Comparison of ENCODE assay signal across 10 mouse cellular contexts in genomic region chr7:46422764-46423412, GRCm38 (mm10). TPM values are rescaled to one million over a fixed set of nuclear protein-coding genes. Genes with fewer than 3 reads are reported as not detected.
DNase-seq lines count a peak whose midpoint lies in the region; ATAC-seq and TF ChIP-seq lines count a peak whose summit lies in the region.
"Had no signal": no experiment of that assay in that cellular context is flagged by ENCODE, and none has a peak within 500 bp of the region (broad histone marks: within the 10 kb centered on the region; RNA-seq: fewer than 3 reads in every experiment).

No protein-coding gene starts in this region.

- no peak overlapping the region for H3K4me3 ChIP-seq in ES-E14 (ENCODE audit: insufficient read depth in 1 of 2, low read depth in 1 of 2, low read length in 2 of 2, poor library complexity in 1 of 2, severe bottlenecking in 1 of 2)
- H3K4me3 ChIP-seq in lung, embryonic 14.5 days (ENCODE audit: low read depth, low read length) = no peak overlapping the region
- H3K4me3 ChIP-seq: erythroblast, embryonic 14.5 days; myocyte had no signal

- H3K4me1 ChIP-seq in ES-E14 (ENCODE audit: control insufficient read depth in 2 of 2, insufficient read depth in 2 of 2, low read length in 2 of 2, poor library complexity in 1 of 2) = no peaks in the 10 kb centered on the region
- no peaks in the 10 kb centered on the region for H3K4me1 ChIP-seq in lung, embryonic 14.5 days (ENCODE audit: insufficient read depth)

- H3K27ac ChIP-seq in ES-E14 (ENCODE audit: insufficient read depth, low read depth, low read length, poor library complexity, severe bottlenecking) = no peak overlapping the region
- H3K27ac ChIP-seq in lung, embryonic 14.5 days (ENCODE audit: low read depth) = no peak overlapping the region

- H3K36me3 ChIP-seq in ES-E14 (ENCODE audit: control insufficient read depth, insufficient read depth, low read length, poor library complexity, severe bottlenecking) = no peaks in the 10 kb centered on the region
- H3K36me3 ChIP-seq in lung, embryonic 14.5 days (ENCODE audit: insufficient read depth) = no peaks in the 10 kb centered on the region

- H3K9ac ChIP-seq in ES-E14 (ENCODE audit: insufficient read depth, low read depth, low read length, poor library complexity, severe bottlenecking) = no peak overlapping the region
- H3K9ac ChIP-seq in lung, embryonic 14.5 days = no peak overlapping the region

- H3K4me2 ChIP-seq in lung, embryonic 14.5 days = no peak overlapping the region

- TF ChIP-seq CTCF in lung, embryonic 14.5 days (IDR thresholded peaks at IDR 0.05; ENCODE audit: low read depth) = peak; percentile 68

- no peaks in the 10 kb centered on the region for H3K27me3 ChIP-seq in lung, embryonic 14.5 days (ENCODE audit: insufficient read depth, low read length)

- 53% methylated on average over 18 of the region's 18 CpGs for WGBS in lung, embryonic 14.5 days

- ATAC-seq in lung, embryonic 14.5 days (ENCODE audit: insufficient read depth) = no peak

- peak; percentile 22 for DNase-seq in 3T3-L1 (ENCODE audit: low read depth, low spot score)
- peak; percentile 49 for DNase-seq in ES-E14 (ENCODE audit: low read depth, low spot score)
- peak; percentile 88 to 89 for DNase-seq in cerebellum, adult 18-20 months
- peak; percentile 65 to 90 for DNase-seq in frontal cortex, adult 2 months (ENCODE audit: extremely low spot score in 1 of 2, low spot score in 1 of 2)
- DNase-seq in kidney, postnatal 4 days = peak; percentile 65 to 67
- DNase-seq in lung, embryonic 14.5 days = peak; percentile 59
- peak; percentile 72 for DNase-seq in retina, embryonic 14.5 days (ENCODE audit: low spot score)
- DNase-seq in thymus, postnatal 4 days = peak; percentile 89

- no peaks in the 10 kb centered on the region for H3K9me3 ChIP-seq in ES-E14 (ENCODE audit: control insufficient read depth, insufficient read depth, low read depth, low read length)
- H3K9me3 ChIP-seq in lung, embryonic 14.5 days (ENCODE audit: low read depth, low read length) = no peaks in the 10 kb centered on the region

- in situ Hi-C loops in ES-E14 (cut with MboI; ENCODE audit: low sequenced_read_pairs in 2 of 2, unreplicated experiment in 2 of 2) = no loop called here

TF ChIP-seq in ES-E14, 5 proteins besides CTCF, POLR2A, EP300 and RAD21:
- TF ChIP-seq HCFC1 (IDR thresholded peaks at IDR 0.05; ENCODE audit: borderline replicate concordance, insufficient read depth, low read length) = no peak
- TF ChIP-seq ZNF384 (IDR thresholded peaks at IDR 0.05; ENCODE audit: low read depth, low read length) = no peak
- no peak for TF ChIP-seq MAFK (IDR thresholded peaks at IDR 0.05; ENCODE audit: insufficient read depth, low read depth, low read length)
- no peak for TF ChIP-seq ZC3H11A (IDR thresholded peaks at IDR 0.05; ENCODE audit: borderline replicate concordance, low read depth, low read length)
- TF ChIP-seq CHD2 (IDR thresholded peaks at IDR 0.05; ENCODE audit: low read depth, low read length) = no peak
TF ChIP-seq in ES-E14: peak in this region for 0.

RNA-seq across cellular contexts. Expression of gene Kcnc1, which starts 26.6 kb away (rescaled TPM):
- 0.18 TPM in 1 of 2 replicates, not detected in the other for total RNA-seq in ES-E14 (2012; rRNA removed)
- 68.6 and 83.9 TPM in 2 replicates for polyA plus RNA-seq in frontal cortex, adult 2 months (2012; rRNA removed)
- 0.12 and 0.22 TPM in 2 replicates for polyA plus RNA-seq in lung, embryonic 14.5 days (2014; fragmentation: Nextera tagmentation; extraction: Ambion mirVana)

RNA-seq across cellular contexts. Expression of gene Myod1, which starts 46.6 kb away (rescaled TPM):
- total RNA-seq in ES-E14 (2012; rRNA removed) = not detected in 2 replicates
- polyA plus RNA-seq in frontal cortex, adult 2 months (2012; rRNA removed) = 0.06 and 0.36 TPM in 2 replicates
- 0.09 TPM in 1 of 2 replicates, not detected in the other for polyA plus RNA-seq in lung, embryonic 14.5 days (2014; fragmentation: Nextera tagmentation; extraction: Ambion mirVana)
- polyA plus RNA-seq: erythroblast, embryonic 14.5 days had no signal

Comparison
In these comparisons a context has a peak if more than half of its experiments do, and no peak if none do; other contexts are left out.
1. DNase-seq: peak in every context shown above with its lines; median percentile 89 in thymus, postnatal 4 days; 88 in cerebellum, adult 18-20 months; 78 in frontal cortex, adult 2 months; 72 in retina, embryonic 14.5 days; 66 in kidney, postnatal 4 days; 59 in lung, embryonic 14.5 days; 49 in ES-E14; 22 in 3T3-L1.
2. RNA of gene Kcnc1, which starts 26.6 kb away (polyA plus RNA-seq): 68.6 to 83.9 TPM in frontal cortex, adult 2 months; 0.12 to 0.22 TPM in lung, embryonic 14.5 days; every median in the first group is over 10 times any median in the second.